Mouse (Mus musculus): ENCODE measurements around the gene 2310007B03Rik. TPM values are rescaled to one million over a fixed set of nuclear protein-coding genes. Genes with fewer than 3 reads are reported as not detected.
A peak's percentile ranks its signal among the peaks of the same experiment; 100 is the strongest.

2310007B03Rik gene
- polyA plus RNA-seq, 1 experiment: 75.8 TPM

- DNase-seq: no peak
- TF ChIP-seq POLR2A (IDR thresholded peaks at IDR 0.05; ENCODE audit: borderline replicate concordance, extremely low read depth, low read depth, low read length) (no peak), CTCF (IDR thresholded peaks at IDR 0.05; ENCODE audit: insufficient read depth, low read length) (no peak)
- no peaks in the 10 kb centered on the region for H3K4me1 ChIP-seq (ENCODE audit: control insufficient read depth, insufficient read depth, low read length)
- H3K4me3 ChIP-seq (replicated peaks; ENCODE audit: extremely low read depth, low read depth, low read length): no peak overlapping the region
- 71% methylated on average over 6 of the region's 6 CpGs for WGBS
These were observed 22.2 kb downstream of the 2310007B03Rik start for GRCm38 (mm10) chr1:93138534-93138933.

GRCm38 (mm10) chr1:93135036-93135526 is 25.7 kb downstream of the 2310007B03Rik start, which contains the start of gene Agxt:
Gene Agxt, plus strand, starts transcription at chr1:93135240.
- 80% methylated on average over 12 of the region's 12 CpGs for WGBS
- TF ChIP-seq POLR2A (IDR thresholded peaks at IDR 0.05; ENCODE audit: borderline replicate concordance, extremely low read depth, low read depth, low read length) (no peak), CTCF (IDR thresholded peaks at IDR 0.05; ENCODE audit: insufficient read depth, low read length) (no peak)
- Histone ChIP-seq H3K4me1 (ENCODE audit: control insufficient read depth, insufficient read depth, low read length) (0 out of 2 replicates have a peak, but pooled peaks cover 2% of the 10 kb centered on the region), H3K4me3 (replicated peaks; ENCODE audit: extremely low read depth, low read depth, low read length) (no peak within 1 kb of the TSS)
- no peak for DNase-seq

- TF ChIP-seq CTCF (IDR thresholded peaks at IDR 0.05; ENCODE audit: insufficient read depth, low read length) (no peak), POLR2A (IDR thresholded peaks at IDR 0.05; ENCODE audit: borderline replicate concordance, extremely low read depth, low read depth, low read length) (no peak)
- no peak overlapping the region for H3K4me3 ChIP-seq (replicated peaks; ENCODE audit: extremely low read depth, low read depth, low read length)
These were observed 28.1 kb downstream of the 2310007B03Rik start for GRCm38 (mm10) chr1:93132676-93133075.

GRCm38 (mm10) chr1:93130242-93130983 is 30.3 kb downstream of the 2310007B03Rik start:
- peak; percentile 38 for DNase-seq
- TF ChIP-seq CTCF (IDR thresholded peaks at IDR 0.05; ENCODE audit: insufficient read depth, low read length): no peak
- no peak for TF ChIP-seq POLR2A (IDR thresholded peaks at IDR 0.05; ENCODE audit: borderline replicate concordance, extremely low read depth, low read depth, low read length)
- no peak overlapping the region for H3K4me3 ChIP-seq (replicated peaks; ENCODE audit: extremely low read depth, low read depth, low read length)
- 52% methylated on average over 10 of the region's 10 CpGs for WGBS
- 0 out of 2 replicates have a peak, but pooled peaks cover 2% of the 10 kb centered on the region for H3K4me1 ChIP-seq (ENCODE audit: control insufficient read depth, insufficient read depth, low read length)

More at GRCm38 (mm10) chr1:93132676-93133075, 28.1 kb downstream of the 2310007B03Rik start:
- 33% methylated on average over 8 of the region's 8 CpGs for WGBS
- H3K4me1 ChIP-seq (ENCODE audit: control insufficient read depth, insufficient read depth, low read length): 0 out of 2 replicates have a peak, but pooled peaks cover 2% of the 10 kb centered on the region
- DNase-seq: peak; percentile 28

GRCm38 (mm10) chr1:93128710-93129349 is 31.9 kb downstream of the 2310007B03Rik start:
- peak; percentile 68 for DNase-seq
- WGBS: 23% methylated on average over 6 of the region's 6 CpGs

GRCm38 (mm10) chr1:93128209-93128608 is 32.5 kb downstream of the 2310007B03Rik start:
- Histone ChIP-seq H3K4me3 (replicated peaks; ENCODE audit: extremely low read depth, low read depth, low read length) (no peak overlapping the region), H3K4me1 (ENCODE audit: control insufficient read depth, insufficient read depth, low read length) (0 out of 2 replicates have a peak, but pooled peaks cover 2% of the 10 kb centered on the region)
- no peak for DNase-seq
- 80% methylated on average over 8 of the region's 8 CpGs for WGBS
- TF ChIP-seq POLR2A (IDR thresholded peaks at IDR 0.05; ENCODE audit: borderline replicate concordance, extremely low read depth, low read depth, low read length): no peak
- no peak for TF ChIP-seq CTCF (IDR thresholded peaks at IDR 0.05; ENCODE audit: insufficient read depth, low read length)

More at GRCm38 (mm10) chr1:93128710-93129349, 31.9 kb downstream of the 2310007B03Rik start:
- TF ChIP-seq POLR2A (IDR thresholded peaks at IDR 0.05; ENCODE audit: borderline replicate concordance, extremely low read depth, low read depth, low read length) (no peak), CTCF (IDR thresholded peaks at IDR 0.05; ENCODE audit: insufficient read depth, low read length) (peak; percentile 70)
- Histone ChIP-seq H3K4me1 (ENCODE audit: control insufficient read depth, insufficient read depth, low read length) (0 out of 2 replicates have a peak, but pooled peaks cover 2% of the 10 kb centered on the region), H3K4me3 (replicated peaks; ENCODE audit: extremely low read depth, low read depth, low read length) (no peak overlapping the region)

GRCm38 (mm10) chr1:93125256-93125655 is 35.5 kb downstream of the 2310007B03Rik start:
- DNase-seq: no peak
- H3K4me3 ChIP-seq (replicated peaks; ENCODE audit: extremely low read depth, low read depth, low read length): no peak overlapping the region
- 25% methylated on average over 5 of the region's 5 CpGs for WGBS
- H3K4me1 ChIP-seq (ENCODE audit: control insufficient read depth, insufficient read depth, low read length): no peaks in the 10 kb centered on the region
- TF ChIP-seq POLR2A (IDR thresholded peaks at IDR 0.05; ENCODE audit: borderline replicate concordance, extremely low read depth, low read depth, low read length) (no peak), CTCF (IDR thresholded peaks at IDR 0.05; ENCODE audit: insufficient read depth, low read length) (no peak)

GRCm38 (mm10) chr1:93124066-93124465 is 36.7 kb downstream of the 2310007B03Rik start:
- TF ChIP-seq POLR2A (IDR thresholded peaks at IDR 0.05; ENCODE audit: borderline replicate concordance, extremely low read depth, low read depth, low read length): no peak
- TF ChIP-seq CTCF (IDR thresholded peaks at IDR 0.05; ENCODE audit: insufficient read depth, low read length): no peak
- no peak for DNase-seq
- Histone ChIP-seq H3K4me1 (ENCODE audit: control insufficient read depth, insufficient read depth, low read length) (no peaks in the 10 kb centered on the region), H3K4me3 (replicated peaks; ENCODE audit: extremely low read depth, low read depth, low read length) (no peak overlapping the region)
- WGBS: 42% methylated on average over 8 of the region's 8 CpGs

- no peaks in the 10 kb centered on the region for H3K4me1 ChIP-seq (ENCODE audit: control insufficient read depth, insufficient read depth, low read length)
- no peak overlapping the region for H3K4me3 ChIP-seq (replicated peaks; ENCODE audit: extremely low read depth, low read depth, low read length)
- TF ChIP-seq POLR2A (IDR thresholded peaks at IDR 0.05; ENCODE audit: borderline replicate concordance, extremely low read depth, low read depth, low read length) (no peak), CTCF (IDR thresholded peaks at IDR 0.05; ENCODE audit: insufficient read depth, low read length) (no peak)
- 73% methylated on average over 11 of the region's 11 CpGs for WGBS
- DNase-seq: no peak
These were observed 37.4 kb downstream of the 2310007B03Rik start for GRCm38 (mm10) chr1:93123179-93123854.
